Mouse (Mus musculus) gastrocnemius, adult 8-10 months (tissue): Measurements from ENCODE around the gene Elof1. TPM values are rescaled to one million over a fixed set of nuclear protein-coding genes. Genes with fewer than 3 reads are reported as not detected.

Source experiments
- DNase-seq, 2 experiments: peaks; one replicate each; pipeline ENCODE4 v3.0.0; 2022; ENCODE audit warnings: low spot score in 2 of 2
- total RNA-seq, 4 experiments: library from RNA; stranded (reverse); gene quantifications; 2 replicates each; pipeline ENCODE4 v1.2.4; 2022

Gene Elof1
- total RNA-seq, 4 experiments from 2014 or later: 37.2 to 44.8 (median 43.2) TPM

DNA sequence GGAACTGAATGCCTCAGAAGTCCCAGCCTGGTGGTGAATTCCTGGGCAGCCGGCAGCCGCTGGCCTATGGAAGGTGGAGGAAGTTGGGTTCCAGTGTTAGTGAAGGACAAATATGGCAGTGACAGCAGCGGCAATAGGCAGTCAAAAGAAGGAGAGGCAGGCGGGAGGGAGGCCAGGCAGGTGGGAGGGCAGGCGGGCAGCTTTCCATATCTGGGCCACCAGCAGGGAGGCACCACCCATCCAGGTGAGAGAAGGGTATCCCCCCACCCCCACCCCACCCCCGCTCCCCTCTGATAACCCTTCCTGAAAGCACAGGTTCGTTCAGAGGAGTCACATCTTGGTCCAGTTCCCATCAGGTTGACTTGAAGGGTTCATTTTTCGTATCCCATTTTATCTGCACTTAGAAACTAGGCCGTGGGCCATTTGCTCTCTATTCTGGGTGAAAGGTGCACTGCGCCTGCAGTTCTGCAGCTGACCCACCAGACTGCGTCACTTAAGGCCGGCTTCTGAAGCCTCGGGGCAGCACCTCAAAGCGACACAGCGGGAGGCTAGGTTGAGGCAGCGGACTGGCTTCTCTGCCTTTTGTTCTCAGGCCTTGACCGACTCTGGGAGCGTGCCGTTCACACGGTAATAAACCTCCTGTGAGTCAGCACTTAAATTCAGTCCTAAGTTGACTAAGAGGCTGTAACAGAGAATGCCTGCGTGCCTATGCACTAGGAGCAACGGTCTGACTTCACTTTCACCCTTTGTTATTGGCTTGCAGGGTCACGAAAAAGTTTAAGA lies 20.0 kb upstream of the Elof1 start:
- no peak for DNase-seq

DNA sequence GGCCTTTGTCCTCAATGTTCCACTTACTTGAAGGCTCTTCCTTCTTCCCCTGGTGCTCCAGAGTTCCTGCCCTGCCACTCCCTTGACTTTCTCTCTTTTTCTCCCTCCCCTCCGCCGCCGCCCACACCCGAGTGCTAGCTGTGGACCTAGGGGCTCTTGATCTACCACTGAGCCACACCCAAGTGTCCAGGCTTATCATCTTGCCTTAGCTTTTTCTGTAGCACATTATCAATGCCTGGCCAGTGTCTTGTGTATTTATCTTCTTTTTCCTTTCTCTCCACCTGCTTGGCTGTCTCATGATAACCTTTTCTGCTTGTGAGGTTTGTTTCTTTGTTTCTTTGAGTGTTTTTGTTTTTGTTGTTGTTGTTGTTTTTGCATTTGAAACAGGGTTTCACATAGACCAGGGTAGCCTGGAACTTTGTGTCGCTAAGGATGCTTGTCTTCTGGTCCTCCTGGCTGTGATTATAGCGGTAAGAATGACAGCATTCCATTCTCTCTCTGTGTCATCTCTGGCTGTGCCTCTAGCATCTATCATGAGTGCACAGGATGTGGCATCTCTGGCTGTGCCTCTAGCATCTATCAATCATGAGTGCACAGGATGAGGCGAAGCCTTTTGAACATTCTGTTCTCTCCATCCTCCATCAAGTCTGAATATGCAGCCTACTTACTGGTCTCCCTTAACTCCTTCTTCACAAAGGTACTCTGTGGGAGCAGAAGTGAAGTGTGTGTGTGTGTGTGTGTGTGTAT lies 18.8 kb upstream of the Elof1 start, which contains the start of gene Acp5:
Gene Acp5, minus strand, starts transcription at position 68 of the 747 bp plus-strand sequence.
- no peak for DNase-seq

DNA sequence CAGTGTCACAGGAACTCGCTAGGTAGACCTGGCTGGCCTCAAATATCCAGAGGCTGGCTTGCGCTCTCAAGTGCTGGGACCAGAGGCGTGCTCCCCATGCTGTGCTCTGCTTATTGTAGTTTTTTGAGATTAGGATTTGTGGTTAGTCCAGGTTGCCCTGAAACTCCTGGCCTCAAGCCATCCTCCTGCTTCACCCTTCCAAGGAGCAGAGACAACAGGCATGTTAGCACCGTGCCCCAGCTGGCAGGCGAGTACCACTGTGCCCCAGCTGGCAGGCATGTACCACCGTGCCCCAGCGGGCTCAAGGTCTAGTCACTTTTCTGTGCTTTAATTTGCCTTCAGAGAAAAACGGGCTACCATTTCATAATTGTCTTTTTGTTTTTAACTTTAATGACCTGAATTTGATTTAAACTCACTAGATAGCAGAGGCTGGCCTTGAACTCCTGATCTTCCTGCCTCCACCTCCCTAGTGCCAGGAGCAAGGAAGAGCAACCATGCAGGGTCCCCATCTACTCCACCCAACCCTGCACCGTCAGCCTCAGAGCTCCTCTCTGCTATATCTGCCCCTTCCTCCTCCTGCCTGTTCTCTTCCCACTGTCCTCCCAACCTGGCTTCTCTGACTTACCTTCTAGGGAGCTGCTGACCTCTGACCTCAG lies 18.1 kb upstream of the Elof1 start:
- DNase-seq: no peak

DNA sequence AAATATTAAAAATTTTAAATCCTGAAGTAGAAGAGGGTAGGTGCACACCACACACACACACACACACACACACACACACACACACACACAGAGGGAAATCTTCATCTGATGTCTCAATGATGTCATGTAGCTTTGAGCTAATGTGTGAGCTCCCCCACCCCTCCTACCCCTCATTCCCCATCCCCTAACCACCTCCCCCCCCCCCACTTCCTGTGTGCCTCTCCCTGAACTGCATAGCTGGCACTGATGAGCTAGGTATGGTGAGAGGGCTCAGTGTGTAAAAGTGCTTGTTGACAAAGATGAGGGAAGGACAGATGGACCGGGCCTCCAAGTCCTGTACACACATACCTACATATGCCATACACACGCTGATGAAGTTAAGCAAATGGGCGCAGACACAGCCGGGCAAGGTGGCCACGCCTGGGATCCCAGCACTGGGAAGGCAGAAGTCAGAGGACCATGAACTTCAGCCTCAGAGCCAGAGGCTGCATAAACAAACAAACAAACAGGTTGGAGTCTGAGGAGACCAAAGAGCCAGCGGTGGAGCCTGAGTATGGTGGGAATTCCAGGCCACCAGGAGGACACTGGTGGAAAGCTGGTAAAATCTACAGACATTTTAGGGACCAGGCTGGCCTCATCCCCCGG lies 17.4 kb upstream of the Elof1 start:
- no peak for DNase-seq

DNA sequence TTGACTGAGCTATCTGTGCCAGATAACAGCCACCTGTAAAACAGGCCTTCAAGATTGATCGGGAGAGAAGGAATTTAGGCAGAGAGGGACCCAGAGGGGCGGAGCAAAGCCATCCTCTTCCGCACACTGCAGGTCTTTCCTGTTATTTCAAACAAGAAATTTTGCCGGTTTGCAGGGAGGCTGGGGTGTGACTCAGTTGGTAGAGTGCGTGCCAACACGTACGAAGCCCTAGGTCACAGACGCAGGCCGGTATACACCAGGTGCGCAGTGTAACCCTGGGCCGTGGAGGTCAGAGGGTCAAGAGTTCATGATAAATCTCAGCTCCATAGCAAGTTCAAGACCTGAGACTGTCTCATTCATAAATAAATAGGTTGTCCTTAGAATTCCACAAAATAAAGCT lies 15.2 kb upstream of the Elof1 start:
- no peak for DNase-seq

DNA sequence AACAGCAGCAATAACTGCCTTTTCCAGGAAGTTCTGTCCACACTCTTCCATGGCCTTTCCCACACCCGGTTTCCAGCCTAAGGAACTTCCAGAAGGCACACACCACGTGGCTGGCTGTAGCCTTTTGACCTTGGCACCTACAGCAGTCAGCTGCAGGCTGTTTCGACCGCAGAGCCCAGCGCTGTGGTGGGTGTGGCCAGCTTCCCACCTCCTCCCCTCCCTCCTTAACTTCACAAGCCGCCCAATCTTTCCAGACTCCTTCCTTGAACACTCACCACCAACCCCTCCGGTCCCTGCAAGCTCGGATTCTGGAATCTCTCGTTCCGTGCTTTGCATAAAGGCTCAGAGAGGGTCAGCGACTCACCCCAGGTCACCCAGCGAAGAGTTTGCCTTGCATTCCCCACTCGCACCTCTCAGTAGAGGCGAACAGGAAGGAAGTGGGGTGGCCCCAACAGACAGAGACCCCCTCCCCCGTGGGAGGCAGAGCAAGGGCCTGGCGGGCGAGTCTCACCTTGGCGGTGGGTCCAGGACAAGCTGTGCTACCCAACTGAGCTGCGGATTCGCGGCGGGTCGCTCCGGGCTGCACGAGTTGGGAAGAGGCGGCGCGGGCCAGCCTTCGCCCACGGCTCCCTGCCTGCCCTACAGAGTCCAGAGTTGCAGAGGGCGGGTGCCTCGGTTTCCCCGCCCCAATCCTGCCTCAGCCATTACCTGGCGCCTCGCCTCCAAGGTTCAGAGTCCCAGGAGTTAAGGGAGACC lies 14.4 kb upstream of the Elof1 start:
- DNase-seq: no peak

DNA sequence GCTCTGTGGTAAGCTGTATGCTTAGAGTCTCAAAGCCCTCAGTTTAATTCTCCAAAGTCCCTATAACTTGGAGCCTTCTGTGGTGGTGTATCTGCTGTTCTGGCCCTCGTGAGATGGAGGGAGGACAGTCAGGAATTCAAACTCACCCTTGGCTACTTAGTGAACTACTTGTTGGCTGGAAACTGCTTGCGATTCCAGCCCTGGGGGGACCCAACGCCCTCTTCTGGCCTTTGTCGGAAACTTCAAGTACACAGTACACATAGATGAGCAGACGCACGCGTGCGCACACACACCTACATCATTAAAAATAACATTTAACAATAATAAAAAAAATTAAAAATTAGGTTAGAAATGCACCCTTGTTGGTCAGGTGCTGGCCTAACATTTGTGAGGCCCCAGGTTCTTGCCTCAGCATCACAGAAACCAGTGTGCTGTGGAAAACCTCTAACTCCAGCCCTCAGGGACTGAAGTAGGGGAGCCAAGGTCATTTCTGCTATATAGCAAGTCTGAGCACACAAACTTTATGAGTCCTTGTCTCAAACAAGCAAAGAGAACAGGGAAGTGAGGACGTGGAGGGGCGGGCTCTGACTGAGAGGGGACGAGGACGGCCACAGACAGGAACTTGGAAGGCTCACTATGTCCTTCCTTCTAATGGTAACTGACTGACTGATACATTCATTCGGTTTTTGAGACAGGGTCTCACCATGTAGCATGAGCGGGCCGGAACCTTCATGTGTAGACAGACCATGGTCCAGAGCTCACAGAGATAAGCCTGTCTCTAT lies 8.5 kb upstream of the Elof1 start:
- no peak for DNase-seq

DNA sequence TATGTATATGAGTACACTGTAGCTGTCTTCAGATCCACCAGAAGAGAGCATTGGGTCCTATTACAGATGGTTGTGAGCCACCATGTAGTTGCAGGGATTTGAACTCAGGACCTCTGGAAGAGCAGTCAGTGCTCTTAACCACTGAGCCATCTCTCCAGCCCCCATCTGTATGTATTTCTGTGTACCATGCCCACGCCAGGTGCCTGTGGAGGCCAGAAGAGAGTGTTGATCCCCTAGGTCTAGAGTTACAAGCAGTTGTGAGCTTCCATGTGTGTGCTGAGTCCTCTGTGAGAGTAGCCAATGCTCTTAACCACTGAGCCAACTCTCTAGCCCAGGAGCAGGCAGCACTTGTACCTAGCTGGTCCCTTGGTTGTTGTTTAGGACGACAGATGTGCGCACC lies 7.2 kb upstream of the Elof1 start:
- DNase-seq: no peak

DNA sequence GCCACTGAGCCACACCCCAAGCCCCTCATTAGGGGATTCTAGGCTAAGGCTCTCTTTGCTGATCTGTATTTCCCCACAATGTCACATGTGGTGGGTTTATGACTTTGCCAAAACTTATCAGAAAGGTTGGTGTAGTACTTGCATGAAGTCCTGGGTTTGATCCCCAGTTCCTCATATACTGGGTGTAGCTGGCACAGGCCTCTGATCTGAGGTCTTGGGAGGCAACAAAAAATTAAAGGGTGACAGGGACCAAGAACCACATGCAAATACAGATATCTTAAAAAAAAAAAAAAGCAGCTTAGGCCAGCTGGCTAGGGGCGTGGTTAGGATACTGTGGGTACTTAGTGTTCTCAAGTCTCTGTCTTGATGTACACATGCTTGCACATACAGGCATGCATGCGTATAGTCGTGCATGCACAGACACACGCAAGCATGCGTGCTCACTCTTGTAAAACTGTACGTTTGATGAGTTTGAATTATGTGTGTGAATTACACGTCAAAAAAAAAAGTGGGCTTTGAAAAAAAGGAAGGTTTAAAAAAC lies 6.2 kb upstream of the Elof1 start:
- DNase-seq: no peak

DNA sequence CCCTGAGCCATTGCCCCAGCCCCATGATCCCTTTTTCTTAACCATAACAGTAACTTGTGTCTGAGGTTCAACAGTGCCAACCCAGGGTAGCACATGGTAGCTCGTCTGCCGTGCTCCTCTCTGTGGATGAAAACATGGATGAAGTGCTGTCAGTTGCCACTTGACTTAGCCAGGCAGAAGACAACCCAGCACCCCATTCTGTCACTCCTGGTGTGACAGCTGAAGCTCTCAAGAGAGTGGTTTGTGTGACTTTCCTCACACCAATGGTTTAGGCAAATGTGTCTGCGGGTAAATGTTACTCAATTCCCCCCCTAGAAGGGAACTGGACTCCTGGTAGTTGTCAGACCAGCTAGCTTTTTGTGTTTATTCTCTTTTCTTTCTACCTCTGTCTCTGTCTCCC lies 5.0 kb upstream of the Elof1 start:
- DNase-seq: no peak

DNA sequence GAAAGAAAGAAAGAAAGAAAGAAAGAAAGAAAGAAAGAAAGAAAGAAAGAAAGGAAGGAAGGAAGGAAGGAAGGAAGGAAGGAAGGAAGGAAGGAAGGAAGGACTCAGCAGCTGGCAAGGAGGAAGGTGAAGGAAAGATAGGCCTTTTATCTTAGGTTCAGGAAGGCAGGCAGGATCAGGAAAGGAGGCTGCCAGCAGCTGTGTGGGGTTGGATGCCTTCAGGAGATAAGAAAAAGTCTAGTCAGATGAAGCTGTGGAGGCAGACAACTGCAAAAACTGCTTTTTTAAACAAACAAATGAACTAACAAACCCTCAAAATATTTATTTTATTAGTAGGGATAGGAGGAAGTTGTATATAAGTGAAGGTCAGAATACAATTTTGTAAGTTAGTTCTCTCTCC lies 4.6 kb upstream of the Elof1 start:
- no peak for DNase-seq

DNA sequence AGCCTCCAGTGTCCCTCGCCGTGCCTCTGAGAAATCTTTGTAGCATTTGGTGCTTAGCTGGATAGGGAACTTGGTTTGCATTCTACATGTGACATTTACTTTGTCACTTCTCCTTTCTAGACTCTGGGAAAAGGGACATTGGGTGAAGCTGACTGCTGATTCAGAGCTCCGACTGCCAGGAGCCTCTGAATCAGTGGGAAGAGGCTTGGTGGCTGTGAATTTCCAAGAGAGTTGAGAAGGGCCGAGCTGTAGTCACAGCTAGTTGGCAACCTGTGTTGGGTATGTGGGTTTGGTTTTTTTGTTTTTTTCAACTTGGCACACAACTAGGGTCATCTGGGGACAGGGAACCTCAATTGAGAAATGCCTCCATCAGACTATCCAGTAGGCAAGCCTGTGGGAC lies 2.6 kb upstream of the Elof1 start:
- DNase-seq: no peak

DNA sequence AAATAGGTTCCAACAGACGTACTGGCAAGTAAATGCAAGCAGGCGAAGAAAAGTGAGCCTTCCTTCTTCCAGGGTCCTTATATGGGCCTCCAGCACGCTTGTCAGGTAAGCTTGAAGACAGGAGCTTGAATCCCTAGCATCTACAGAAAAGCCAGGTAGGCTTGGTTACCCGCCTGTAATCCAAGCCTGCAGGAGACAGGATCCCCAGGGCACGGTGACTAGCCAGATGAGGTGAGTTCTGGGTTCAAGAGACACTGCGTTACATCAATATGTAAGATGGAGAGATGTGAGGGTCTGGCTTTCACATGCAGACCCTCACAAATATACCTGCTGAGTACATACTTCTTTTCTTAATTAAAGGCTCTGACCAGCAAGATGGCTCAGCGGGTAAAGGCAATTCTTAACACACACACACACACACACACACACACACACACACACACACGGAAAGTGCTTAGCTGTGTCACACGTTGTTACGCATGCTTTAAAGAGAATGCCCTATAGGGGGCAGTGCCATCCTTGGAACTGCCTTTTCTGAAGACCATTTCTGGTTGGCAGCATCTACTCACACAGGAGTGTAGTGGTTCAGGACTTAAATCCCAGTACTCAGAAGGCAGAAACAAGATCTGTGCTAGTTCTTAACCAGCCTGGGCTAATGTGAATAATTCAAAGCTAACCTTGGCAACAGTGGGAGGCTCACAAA lies 933 bp upstream of the Elof1 start:
- no peak for DNase-seq

DNA sequence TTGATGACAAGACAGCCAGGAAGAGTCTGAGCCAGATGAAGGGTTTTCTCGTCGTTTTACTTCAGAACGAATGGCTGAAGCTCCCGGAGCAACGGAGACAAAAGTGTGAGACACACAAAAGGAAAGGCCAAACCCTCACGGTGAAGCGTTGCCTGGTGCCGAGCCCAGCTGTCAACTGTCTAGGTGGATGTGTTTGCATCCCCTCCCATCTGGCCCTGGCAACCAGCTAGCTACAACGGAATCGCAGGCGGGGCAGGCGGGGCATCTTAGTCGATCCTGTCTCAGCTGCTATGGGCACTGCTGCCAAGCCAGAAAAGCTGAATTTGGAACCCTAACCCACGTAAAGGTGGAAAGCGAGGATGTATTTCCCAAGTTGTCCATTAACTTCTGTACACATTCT lies 886 bp downstream of the Elof1 start:
- no peak for DNase-seq

DNA sequence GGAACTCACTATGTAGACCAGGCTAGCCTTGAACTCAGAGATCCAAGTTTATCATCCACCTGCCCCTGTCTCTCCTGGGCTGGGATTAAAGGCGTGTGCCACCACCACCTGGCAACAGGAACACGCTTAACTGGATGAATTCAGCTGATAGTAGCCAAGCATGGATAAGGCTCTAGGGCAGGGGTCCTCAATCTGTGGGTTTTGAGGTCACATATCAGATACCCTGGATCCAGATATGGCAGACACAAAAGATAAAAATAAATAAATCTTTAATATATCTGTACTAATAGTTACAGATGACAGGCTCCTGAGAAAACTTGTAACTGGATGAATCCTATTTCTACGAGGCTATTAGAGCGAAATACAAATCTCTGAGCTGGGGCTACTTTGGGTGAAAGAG lies 1.3 kb downstream of the Elof1 start:
- DNase-seq: no peak

DNA sequence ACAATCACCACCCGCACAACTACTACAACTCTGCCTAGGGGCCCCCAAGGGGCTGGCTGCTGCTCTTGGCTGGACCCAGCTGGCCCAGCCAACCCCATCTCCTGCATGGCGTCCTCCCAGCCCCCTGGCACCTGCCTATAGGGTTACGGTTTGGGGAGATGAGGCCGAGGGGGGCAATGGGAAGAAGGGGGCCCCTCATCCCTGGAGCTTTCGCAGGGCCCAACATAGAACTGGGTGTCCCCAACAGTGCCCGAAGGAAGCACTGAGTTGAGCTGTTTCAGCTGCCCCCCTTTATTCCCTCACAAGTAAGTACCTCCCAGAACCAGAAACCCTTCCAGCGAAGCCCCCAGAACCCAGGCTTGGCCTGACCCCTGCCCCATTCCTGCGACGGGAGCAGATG lies 8.8 kb downstream of the Elof1 start:
- DNase-seq: no peak

DNA sequence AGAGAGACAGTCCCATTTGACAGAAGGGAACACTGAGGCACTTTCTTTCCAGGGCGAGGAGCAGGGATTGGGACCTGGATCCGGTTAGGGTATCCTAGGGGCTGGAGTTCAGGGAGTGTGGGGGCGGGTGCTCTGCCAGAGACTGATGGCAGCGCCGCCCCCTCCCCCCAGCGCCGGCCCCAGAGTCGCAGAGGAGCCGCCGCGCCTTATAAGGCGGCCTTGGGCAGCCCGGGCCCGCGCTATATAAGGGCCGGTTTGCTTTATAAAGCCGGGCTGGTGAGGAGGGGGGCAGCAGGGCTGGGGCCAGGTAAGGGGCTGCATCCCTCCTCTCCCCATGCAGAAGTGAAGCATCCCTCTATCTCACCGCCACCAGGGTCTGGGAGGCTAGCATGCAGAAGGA lies 17.1 kb downstream of the Elof1 start:
- no peak for DNase-seq

DNA sequence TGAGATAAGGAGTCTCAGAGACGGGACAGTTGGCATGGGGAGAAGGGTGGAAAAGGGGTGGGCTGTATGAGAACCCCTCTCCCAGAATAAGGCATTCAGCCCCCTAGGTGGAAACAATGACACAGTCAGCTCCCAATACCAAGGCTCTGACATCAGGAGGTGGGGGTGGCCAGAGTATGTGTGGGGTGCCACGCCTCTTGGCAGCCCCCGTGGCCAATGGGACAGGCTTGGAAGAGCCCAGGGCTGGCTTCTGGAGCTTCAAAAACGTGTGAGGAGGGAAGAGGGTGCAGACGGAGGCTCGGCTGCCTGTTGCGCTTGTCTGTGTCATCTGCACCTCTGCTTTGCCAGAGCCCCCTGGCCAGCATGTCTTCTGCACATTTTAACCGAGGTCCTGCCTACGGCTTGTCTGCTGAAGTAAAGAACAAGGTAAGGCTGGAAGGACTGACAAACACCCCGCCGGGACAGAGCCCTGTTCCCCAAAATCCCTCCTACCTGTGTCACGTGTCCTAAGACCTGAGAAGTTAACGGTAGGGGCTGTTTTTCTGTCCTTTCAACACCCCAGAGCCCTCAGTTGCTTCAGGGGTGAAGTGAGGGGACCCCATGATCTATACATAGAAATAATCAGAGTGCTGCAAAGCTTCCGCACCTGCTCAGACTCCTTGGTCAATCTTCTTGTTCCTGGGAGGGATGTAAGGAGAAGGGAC lies 17.8 kb downstream of the Elof1 start, which contains the start of gene Cnn1:
Gene Cnn1, plus strand, starts transcription at position 224 of the 704 bp plus-strand sequence.
- no peak for DNase-seq

DNA sequence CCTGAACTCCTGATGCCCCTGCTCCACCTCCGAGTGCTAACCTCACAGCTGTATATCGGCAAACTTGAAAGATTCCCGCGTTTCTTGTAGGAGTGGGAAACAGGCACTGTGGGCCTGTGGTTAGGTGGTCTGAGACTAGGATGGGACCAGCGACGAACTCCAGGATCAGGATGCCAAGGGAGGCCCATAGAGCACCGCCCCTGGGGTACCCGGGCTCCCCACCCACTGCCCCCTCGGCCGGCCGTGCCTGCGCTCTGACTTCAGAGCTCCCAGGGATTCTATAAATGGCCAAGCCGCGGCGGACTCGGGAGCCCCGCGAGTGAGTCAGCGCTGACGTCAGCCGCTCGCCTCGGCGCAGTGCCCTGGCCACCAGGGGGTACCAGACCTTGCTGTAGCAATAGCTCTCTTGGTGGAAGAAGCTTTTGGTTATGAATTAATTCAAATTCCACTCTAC lies 21.1 kb downstream of the Elof1 start:
- peak; percentile 63 to 71 for DNase-seq
